ENCODE assay signal across 16 mouse cellular contexts in the genomic region with DNA sequence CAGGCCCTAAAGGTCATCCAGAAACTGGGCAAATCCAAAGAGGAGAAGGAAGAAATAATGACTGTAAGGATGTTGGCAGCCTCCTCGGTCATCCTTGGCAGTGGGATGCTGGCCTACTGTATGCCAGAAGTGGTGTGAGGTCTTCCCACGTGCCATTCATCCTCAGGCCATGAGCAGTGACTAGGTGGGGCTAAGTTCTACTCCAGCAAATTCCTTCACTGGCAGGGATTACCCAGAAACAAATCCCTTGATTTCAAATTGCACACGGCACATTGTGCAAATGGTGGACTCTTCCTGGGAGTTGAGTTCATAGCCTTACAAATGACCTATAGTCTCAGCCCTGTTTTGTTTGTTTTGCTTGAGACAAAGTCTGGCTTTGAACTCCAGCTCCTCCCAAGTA.
"Had no signal": no experiment of that assay in that cellular context is flagged by ENCODE, and none has a peak within 500 bp of the region (broad histone marks: within the 10 kb centered on the region; RNA-seq: fewer than 3 reads in every experiment).

No protein-coding gene starts in this region.

- H3K27me3 ChIP-seq: lung, embryonic 15.5 days; midbrain, embryonic 13.5 days; midbrain, embryonic 15.5 days; neural tube, embryonic 12.5 days; stomach, embryonic 15.5 days had no signal

- H3K27ac ChIP-seq: lung, embryonic 15.5 days; macrophage; midbrain, embryonic 13.5 days; midbrain, embryonic 15.5 days; neural tube, embryonic 12.5 days; stomach, embryonic 15.5 days; stomach, postnatal 0 days had no signal

- H3K9me3 ChIP-seq: lung, embryonic 15.5 days; midbrain, embryonic 13.5 days; midbrain, embryonic 15.5 days; neural tube, embryonic 12.5 days; stomach, embryonic 15.5 days had no signal

- H3K4me1 ChIP-seq: megakaryocyte, embryonic 14.5 days had no signal

- H3K4me3 ChIP-seq: lung, embryonic 15.5 days; megakaryocyte, embryonic 14.5 days; midbrain, embryonic 13.5 days; midbrain, embryonic 15.5 days; neural tube, embryonic 12.5 days; stomach, embryonic 15.5 days had no signal

- H3K9ac ChIP-seq: lung, embryonic 15.5 days; midbrain, embryonic 13.5 days; midbrain, embryonic 15.5 days; neural tube, embryonic 12.5 days; stomach, embryonic 15.5 days had no signal

- H3K36me3 ChIP-seq: lung, embryonic 15.5 days; midbrain, embryonic 13.5 days; midbrain, embryonic 15.5 days; neural tube, embryonic 12.5 days; stomach, embryonic 15.5 days had no signal

- ATAC-seq: lung, postnatal 0 days; midbrain, embryonic 13.5 days; midbrain, embryonic 15.5 days had no signal

- DNase-seq: lung, adult 2 months; lung, postnatal 14 days; lung, postnatal 36 days; right cerebral cortex, postnatal 14 days; thymus, adult 2 months; thymus, postnatal 25 days; thymus, postnatal 4 days had no signal
